Mouse (Mus musculus) midbrain, embryonic 16.5 days (tissue): ENCODE data around the gene 2610021A01Rik. TPM values are rescaled to one million over a fixed set of nuclear protein-coding genes. Genes with fewer than 3 reads are reported as not detected.
A peak's percentile ranks its signal among the peaks of the same experiment; 100 is the strongest.
"Not testable (repeated sequence)": the region's sequence is repeated elsewhere in the genome, so short reads cannot be mapped to it uniquely, and the experiment has no call there.

Experiments used
- ATAC-seq: fragments of 200-750 bp; cut with Nextera tagmentation; 2 replicates; pipeline ENCODE4 v1.8.0; 2017; ENCODE audit warnings: moderate TSS enrichment
- H3K27ac ChIP-seq: fragments of 300-500 bp; sonication (generic); 2 replicates; pipeline ENCODE4 v1.5.1; 2014; ENCODE audit warnings: mild to moderate bottlenecking, low read length, mixed read lengths
- H3K27me3 ChIP-seq: fragments of 300-500 bp; sonication (generic); 2 replicates; pipeline ENCODE4 v1.6.1; 2014; ENCODE audit warnings: low read depth, low read length, mixed read lengths; ENCODE audit not compliant: control insufficient read depth, insufficient read depth
- H3K36me3 ChIP-seq: fragments of 300-500 bp; sonication (generic); 2 replicates; pipeline ENCODE4 v1.6.1; 2014; ENCODE audit warnings: mild to moderate bottlenecking, low read length, moderate library complexity, mixed read lengths; ENCODE audit not compliant: control insufficient read depth, insufficient read depth
- H3K4me1 ChIP-seq: fragments of 300-500 bp; sonication (generic); 2 replicates; pipeline ENCODE4 v1.6.1; 2014; ENCODE audit warnings: mild to moderate bottlenecking, low read length, mixed read lengths; ENCODE audit not compliant: control insufficient read depth, insufficient read depth
- H3K4me2 ChIP-seq: fragments of 300-500 bp; sonication (generic); 2 replicates; pipeline ENCODE4 v1.6.1; 2014; ENCODE audit warnings: mild to moderate bottlenecking, low read length, mixed read lengths
- H3K4me3 ChIP-seq: fragments of 300-500 bp; sonication (generic); 2 replicates; pipeline ENCODE4 v1.5.1; 2014; ENCODE audit warnings: low read depth, mild to moderate bottlenecking, low read length, moderate library complexity, mixed read lengths
- H3K9ac ChIP-seq: fragments of 300-500 bp; sonication (generic); 2 replicates; pipeline ENCODE4 v1.6.1; 2014; ENCODE audit warnings: low read depth, low read length, mixed read lengths
- H3K9me3 ChIP-seq: fragments of 300-500 bp; sonication (generic); replicated peaks from 2 replicates; pipeline ENCODE4 v1.6.1; 2014; ENCODE audit warnings: mild to moderate bottlenecking, low read length, mixed read lengths; ENCODE audit not compliant: control insufficient read depth, poor library complexity, severe bottlenecking
- WGBS: fragments of 180-500 bp; shearing (Covaris S2); extraction: QIAGEN DNeasy Blood & Tissue Kit; methylation state at CpG from one replicate; pipeline ENCODE4 v1.1.7; 2014; 5-methylcytosine and 5-hydroxymethylcytosine counted together
- polyA plus RNA-seq: library from polyadenylated mRNA; unstranded; fragments of >200 nt; fragmentation: Nextera tagmentation; extraction: Ambion mirVana; gene quantifications from 2 replicates; pipeline ENCODE4 v1.2.1, GENCODE M21; 2015

2610021A01Rik gene
- polyA plus RNA-seq, 1 experiment from 2014 or later = 16.5 TPM

- not testable (repeated sequence) for H3K4me3 ChIP-seq, H3K9me3 ChIP-seq, H3K4me1 ChIP-seq, ATAC-seq, H3K27me3 ChIP-seq, H3K9ac ChIP-seq, H3K4me2 ChIP-seq, H3K27ac ChIP-seq
- H3K36me3 ChIP-seq = peaks cover 15% of the 10 kb centered on the region
- 98% methylated on average over 1 of the region's 1 CpGs for WGBS
Observed at GRCm38 (mm10) chr7:41616241-41616640, 17.2 kb downstream of the 2610021A01Rik start.

GRCm38 (mm10) chr7:41632409-41633220 lies 33.6 kb downstream of the 2610021A01Rik start, which contains the start of gene Zfp788:
Gene Zfp788, plus strand, starts transcription at chr7:41633203.
- WGBS = under 1% methylated on average over 27 of the region's 27 CpGs
- peak within 1 kb of the TSS; percentile 70 for H3K4me3 ChIP-seq

GRCm38 (mm10) chr7:41633221-41633984 lies 34.4 kb downstream of the 2610021A01Rik start:
- H3K4me1 ChIP-seq = peaks cover 8% of the 10 kb centered on the region
- H3K9me3 ChIP-seq = peaks cover 4% of the 10 kb centered on the region; the same call in 1 of the 2 replicates
- H3K27me3 ChIP-seq = no peaks in the 10 kb centered on the region
- ATAC-seq = peak; percentile 98
- peak overlapping the region; percentile 70 for H3K4me3 ChIP-seq
- H3K27ac ChIP-seq = peak overlapping the region; percentile 93
- peak overlapping the region; percentile 82 for H3K9ac ChIP-seq
- peak overlapping the region; percentile 75 for H3K4me2 ChIP-seq
- WGBS = under 1% methylated on average over 26 of the region's 26 CpGs
- peaks cover 30% of the 10 kb centered on the region for H3K36me3 ChIP-seq

More at GRCm38 (mm10) chr7:41632409-41633220, 33.6 kb downstream of the 2610021A01Rik start, which contains the start of gene Zfp788:
- H3K36me3 ChIP-seq = peaks cover 29% of the 10 kb centered on the region
- peak; percentile 97 for ATAC-seq
- peak within 1 kb of the TSS; percentile 82 for H3K9ac ChIP-seq
- peak within 1 kb of the TSS; percentile 93 for H3K27ac ChIP-seq
- H3K4me1 ChIP-seq = peaks cover 8% of the 10 kb centered on the region
- no peaks in the 10 kb centered on the region for H3K27me3 ChIP-seq
- 0 out of 2 replicates have a peak, but pooled peaks cover 4% of the 10 kb centered on the region for H3K9me3 ChIP-seq
- peak within 1 kb of the TSS; percentile 75 for H3K4me2 ChIP-seq

- not testable (repeated sequence) for H3K4me1 ChIP-seq, H3K36me3 ChIP-seq, H3K27me3 ChIP-seq, H3K4me3 ChIP-seq, H3K4me2 ChIP-seq, ATAC-seq, H3K9me3 ChIP-seq, H3K27ac ChIP-seq, H3K9ac ChIP-seq
- 50% methylated on average over 1 of the region's 1 CpGs for WGBS
Observed at GRCm38 (mm10) chr7:41674326-41674725, 75.3 kb downstream of the 2610021A01Rik start.

Other genes with a start within 250 kb of the 2610021A01Rik start
- gene AI987944, start 205.9 kb upstream of the 2610021A01Rik start, polyA plus RNA-seq = 8.1 and 8.7 TPM in 2 replicates
- 0.74 and 0.77 TPM in 2 replicates for gene Vmn2r57, start 150.5 kb upstream of the 2610021A01Rik start, polyA plus RNA-seq
- 0.19 and 0.24 TPM in 2 replicates for gene Gm20449, start 99.8 kb upstream of the 2610021A01Rik start, polyA plus RNA-seq
- 4.4 and 5.3 TPM in 2 replicates for gene AW146154, start 99.3 kb upstream of the 2610021A01Rik start, polyA plus RNA-seq
- not detected in 2 replicates for gene Gm6871, start 25.6 kb upstream of the 2610021A01Rik start, polyA plus RNA-seq
- gene Zfp788, start 34.0 kb downstream of the 2610021A01Rik start, polyA plus RNA-seq = 25.0 and 25.5 TPM in 2 replicates